Mouse (Mus musculus) C2C12 (cell line): ENCODE results near the gene Fam198a. TPM values are rescaled to one million over a fixed set of nuclear protein-coding genes. Genes with fewer than 3 reads are reported as not detected.

Source experiments
- H3K27me3 ChIP-seq: one replicate; pipeline ENCODE4 v1.6.1; 2011; ENCODE audit not compliant: control insufficient read depth, insufficient read depth, insufficient read length
- H3K36me3 ChIP-seq: one replicate; pipeline ENCODE4 v1.6.1; 2011; ENCODE audit not compliant: control insufficient read depth, insufficient read depth
- H3K4me3 ChIP-seq: one replicate; pipeline ENCODE4 v1.5.1; 2011; ENCODE audit warnings: mild to moderate bottlenecking, control low read depth; ENCODE audit not compliant: poor library complexity, insufficient read depth, severe bottlenecking
- H3K79me2 ChIP-seq: one replicate; pipeline ENCODE4 v1.6.1; 2011; ENCODE audit not compliant: control insufficient read depth, insufficient read depth
- H3K79me3 ChIP-seq: one replicate; pipeline ENCODE4 v1.6.1; 2011; ENCODE audit warnings: low read depth, control low read depth
- H3ac ChIP-seq: one replicate; pipeline ENCODE3; 2011; ENCODE audit warnings: low read depth; ENCODE audit not compliant: control insufficient read depth, insufficient read length
- CEBPB ChIP-seq: IDR thresholded peaks from one replicate; pipeline ENCODE4 v1.6.1; 2011; ENCODE audit warnings: low read depth, mild to moderate bottlenecking, control low read depth, moderate library complexity
- CTCF ChIP-seq: IDR thresholded peaks from one replicate; pipeline ENCODE4 v1.5.1; 2011; ENCODE audit not compliant: control insufficient read depth, insufficient read depth, insufficient read length
- FOSL1 ChIP-seq: IDR thresholded peaks from one replicate; pipeline ENCODE4 v1.8.0; 2011; ENCODE audit warnings: mild to moderate bottlenecking, low read length; ENCODE audit not compliant: poor library complexity, insufficient read depth, severe bottlenecking
- MAX ChIP-seq: IDR thresholded peaks from one replicate; pipeline ENCODE4 v1.6.1; 2011; ENCODE audit warnings: mild to moderate bottlenecking, control low read depth
- MYOD1 ChIP-seq: IDR thresholded peaks from one replicate; pipeline ENCODE4 v1.6.1; 2011; ENCODE audit warnings: low read depth; ENCODE audit not compliant: control insufficient read depth, insufficient read length
- MYOG ChIP-seq: IDR thresholded peaks from one replicate; pipeline ENCODE4 v1.6.1; 2011; ENCODE audit not compliant: control insufficient read depth, insufficient read length; ENCODE audit errors: extremely low read depth
- USF1 ChIP-seq: IDR thresholded peaks from one replicate; pipeline ENCODE4 v1.6.1; 2011; ENCODE audit warnings: low read depth, mild to moderate bottlenecking, control low read depth, moderate library complexity
- polyA plus RNA-seq: library from polyadenylated mRNA; unstranded; fragments of >200 nt; fragmentation: generic; extraction: Trizol; gene quantifications from one replicate; pipeline ENCODE4 v1.2.1, GENCODE M21; 2012; ENCODE audit warnings: missing spikeins

Gene Fam198a
- polyA plus RNA-seq, 1 experiment: not detected

DNA sequence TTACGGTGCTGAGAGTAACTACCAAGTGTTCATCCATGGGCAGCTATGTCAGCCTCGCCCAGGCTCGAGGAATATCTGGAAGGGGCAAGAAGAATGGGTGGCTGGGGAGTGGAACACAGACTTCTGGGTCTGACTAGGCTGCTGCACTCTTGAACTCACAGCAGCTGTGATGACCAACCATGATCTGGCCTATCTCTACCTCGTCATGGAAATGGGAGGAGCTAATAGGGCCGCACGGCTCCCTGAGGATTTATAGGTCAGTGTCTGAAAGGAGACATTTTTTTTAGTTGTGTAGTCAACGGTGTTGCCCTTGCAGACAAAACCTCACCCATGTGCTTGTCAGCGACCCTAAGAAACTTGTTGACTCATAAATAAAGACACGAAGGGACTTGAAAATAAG lies 30.3 kb downstream of the Fam198a start:
- Histone ChIP-seq H3K27me3 (peaks cover 25% of the 10 kb centered on the region), H3K79me3 (no peaks in the 10 kb centered on the region), H3ac (no peak overlapping the region), H3K79me2 (no peaks in the 10 kb centered on the region), H3K36me3 (no peaks in the 10 kb centered on the region), H3K4me3 (no peak overlapping the region)
- TF ChIP-seq USF1: no peak
- TF ChIP-seq CTCF: no peak
- no peak for TF ChIP-seq MYOG
- no peak for TF ChIP-seq MAX
- TF ChIP-seq MYOD1: no peak

DNA sequence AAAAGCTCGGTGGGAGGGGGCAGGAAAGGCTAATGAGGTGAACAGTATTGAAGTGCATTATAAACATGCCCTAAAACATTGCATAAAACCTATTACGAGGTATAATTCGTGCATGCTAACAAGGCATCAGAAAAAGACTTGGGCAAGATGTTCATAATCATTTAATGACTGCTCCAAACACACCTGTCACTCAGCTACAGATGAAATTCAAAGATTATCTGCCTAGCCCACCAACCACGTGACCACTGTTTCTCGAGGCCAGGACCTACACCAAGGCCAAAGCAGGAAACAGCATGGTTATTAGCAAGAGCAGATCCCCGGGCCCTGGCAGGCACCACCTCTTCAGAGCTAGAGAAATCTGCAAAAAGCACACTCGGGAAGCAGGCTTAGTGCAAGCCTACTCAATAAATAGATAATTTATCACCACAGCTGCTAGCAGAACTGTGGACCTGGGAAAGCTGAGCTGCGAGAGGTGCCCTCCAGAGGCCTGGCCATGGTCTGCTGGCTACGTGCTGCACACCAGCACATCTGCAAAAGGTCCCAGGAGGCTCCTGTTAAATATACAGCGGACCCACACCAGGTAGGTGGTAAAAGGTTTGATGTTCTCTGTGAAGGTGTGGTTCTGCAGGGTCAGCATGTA lies 30.8 kb downstream of the Fam198a start:
- no peak overlapping the region for H3ac ChIP-seq
- no peak overlapping the region for H3K4me3 ChIP-seq
- peaks cover 20% of the 10 kb centered on the region for H3K27me3 ChIP-seq
- no peaks in the 10 kb centered on the region for H3K79me3 ChIP-seq
- no peaks in the 10 kb centered on the region for H3K79me2 ChIP-seq
- TF ChIP-seq CEBPB (no peak), MYOD1 (no peak), FOSL1 (no peak), MYOG (no peak), CTCF (no peak), USF1 (no peak), MAX (no peak)
- no peaks in the 10 kb centered on the region for H3K36me3 ChIP-seq

DNA sequence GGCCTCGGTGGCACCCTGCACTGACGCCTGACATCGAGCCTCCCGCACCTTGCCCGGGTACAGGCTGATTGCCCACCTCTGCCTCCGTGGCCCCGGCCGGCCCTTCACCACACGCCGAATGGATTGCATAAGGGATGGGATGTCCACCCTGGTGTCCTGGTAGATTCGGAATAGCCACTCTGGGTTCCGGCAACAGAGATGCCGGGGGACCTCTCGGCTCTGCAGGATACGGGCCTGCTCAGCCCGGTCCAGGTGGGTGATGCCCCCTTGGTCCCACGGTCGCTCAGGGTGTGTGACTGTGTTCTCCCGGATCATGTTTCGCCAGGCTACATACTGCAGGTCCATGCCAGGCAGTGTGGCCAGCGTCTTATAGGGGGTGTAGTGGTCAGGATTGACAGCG lies 31.4 kb downstream of the Fam198a start:
- H3K27me3 ChIP-seq: peaks cover 15% of the 10 kb centered on the region
- no peak overlapping the region for H3K4me3 ChIP-seq
- no peak for TF ChIP-seq CTCF
- TF ChIP-seq MYOD1: no peak
- no peak for TF ChIP-seq MAX
- TF ChIP-seq CEBPB: no peak
- no peak for TF ChIP-seq USF1
- no peak for TF ChIP-seq FOSL1
- no peak for TF ChIP-seq MYOG
- no peaks in the 10 kb centered on the region for H3K79me3 ChIP-seq
- H3K79me2 ChIP-seq: no peaks in the 10 kb centered on the region
- no peaks in the 10 kb centered on the region for H3K36me3 ChIP-seq
- no peak overlapping the region for H3ac ChIP-seq

DNA sequence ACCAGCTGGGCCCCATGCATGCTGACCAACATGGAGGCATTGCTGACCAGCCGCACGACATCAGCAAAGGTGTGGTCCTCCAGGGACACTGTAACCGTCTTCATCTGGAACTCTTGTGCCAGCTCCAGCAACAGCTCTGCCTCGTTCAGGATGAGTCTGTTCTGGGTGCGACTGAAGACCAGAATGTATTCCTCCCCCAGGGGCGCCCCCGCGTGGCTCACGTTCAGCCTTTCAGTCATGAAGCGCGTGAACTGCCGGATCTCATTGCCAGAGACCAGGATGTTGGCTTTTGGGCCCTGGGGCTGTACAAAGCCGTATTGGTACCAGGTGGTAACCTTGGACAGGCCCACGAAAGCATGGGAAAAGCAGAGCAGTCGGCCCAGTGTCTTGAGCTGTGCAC lies 31.9 kb downstream of the Fam198a start:
- TF ChIP-seq MYOG: no peak
- TF ChIP-seq CTCF: no peak

DNA sequence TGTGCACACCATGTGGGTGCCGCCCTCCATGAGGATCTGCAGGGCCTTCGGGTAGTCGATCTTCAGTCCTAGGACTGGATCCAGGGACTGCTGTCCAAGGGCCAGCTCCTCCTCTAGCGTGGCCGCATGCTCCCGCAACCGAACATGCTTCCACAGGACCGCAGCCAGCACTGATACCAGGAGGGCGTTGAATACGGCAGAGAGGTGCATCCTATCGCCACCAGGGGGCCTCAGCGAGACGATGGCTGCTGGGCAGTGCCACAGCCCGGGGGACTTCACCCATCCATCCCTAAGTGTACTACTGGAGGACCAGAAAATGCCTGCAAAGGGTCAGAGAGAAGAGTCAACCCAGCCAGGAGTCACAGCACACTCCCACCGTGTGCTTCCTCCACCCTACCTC lies 32.7 kb downstream of the Fam198a start:
- no peak overlapping the region for H3K4me3 ChIP-seq
- TF ChIP-seq MYOD1 (no peak), MYOG (no peak), USF1 (no peak), CTCF (peak; percentile 91), MAX (no peak), FOSL1 (no peak), CEBPB (no peak)
- no peaks in the 10 kb centered on the region for H3K36me3 ChIP-seq
- peaks cover 6% of the 10 kb centered on the region for H3K27me3 ChIP-seq
- no peaks in the 10 kb centered on the region for H3K79me2 ChIP-seq
- no peaks in the 10 kb centered on the region for H3K79me3 ChIP-seq
- no peak overlapping the region for H3ac ChIP-seq

More for the DNA sequence above, 31.9 kb downstream of the Fam198a start:
- Histone ChIP-seq H3K4me3 (no peak overlapping the region), H3K36me3 (no peaks in the 10 kb centered on the region), H3K79me2 (no peaks in the 10 kb centered on the region), H3K79me3 (no peaks in the 10 kb centered on the region), H3ac (no peak overlapping the region), H3K27me3 (peaks cover 10% of the 10 kb centered on the region)
